Mouse (Mus musculus): ENCODE measurements around the gene Ror2.

DNA sequence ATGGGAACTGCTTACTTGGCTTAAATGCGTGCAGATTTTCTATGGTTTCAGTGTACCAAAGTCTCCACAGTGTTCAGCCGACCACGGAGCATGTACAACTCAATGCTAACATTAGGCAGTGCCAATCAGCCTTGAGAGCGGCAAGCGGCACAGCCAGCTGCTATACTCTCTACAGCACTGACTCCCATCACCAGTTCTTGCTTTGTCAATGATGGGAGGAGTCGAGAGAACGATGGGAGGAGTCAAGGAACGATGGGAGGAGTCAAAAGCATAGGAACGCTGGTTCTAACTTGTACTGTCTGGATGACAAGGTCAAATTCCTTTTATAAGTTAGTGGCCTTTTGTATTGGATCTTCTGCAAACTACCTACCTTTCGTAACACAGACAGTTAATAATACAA, 7.0 kb downstream of the Ror2 start:
- TF ChIP-seq TAL1 (IDR thresholded peaks at IDR 0.05; ENCODE audit: low read length): no peak
- no peak for TF ChIP-seq GATA1 (IDR thresholded peaks at IDR 0.05; ENCODE audit: low read length)

Data from erythroblast, embryonic 14.5 days (primary cell).